Mouse (Mus musculus) cerebellum, adult 9-11 months (tissue): ENCODE measurements around the gene Ripk4.

Experiments used
- DNase-seq: peaks from one replicate; pipeline ENCODE4 v3.0.0; 2022

The Ripk4 gene

GRCm38 (mm10) chr16:97733599-97733998 lies 30.0 kb downstream of the Ripk4 start:
- DNase-seq = no peak

DNA sequence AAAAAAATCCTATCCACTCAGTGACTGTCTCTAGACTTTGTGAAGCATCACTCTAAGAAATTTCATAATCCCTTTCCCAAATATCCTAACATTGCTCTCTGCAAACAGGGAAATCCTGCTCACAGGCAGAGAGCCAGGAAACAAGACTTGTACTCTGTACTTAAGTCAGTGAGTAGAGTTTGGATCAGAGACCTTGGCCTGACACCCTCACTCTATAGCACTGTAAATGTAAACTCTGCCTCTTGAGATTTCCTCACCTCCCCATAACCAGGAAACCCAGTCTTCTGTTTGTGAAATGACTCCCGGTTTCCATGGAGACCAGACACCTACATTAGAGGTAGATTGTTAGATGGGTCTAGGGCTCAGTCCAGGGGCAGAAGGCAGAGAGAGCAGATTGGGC lies 33.3 kb downstream of the Ripk4 start:
- no peak for DNase-seq

DNA sequence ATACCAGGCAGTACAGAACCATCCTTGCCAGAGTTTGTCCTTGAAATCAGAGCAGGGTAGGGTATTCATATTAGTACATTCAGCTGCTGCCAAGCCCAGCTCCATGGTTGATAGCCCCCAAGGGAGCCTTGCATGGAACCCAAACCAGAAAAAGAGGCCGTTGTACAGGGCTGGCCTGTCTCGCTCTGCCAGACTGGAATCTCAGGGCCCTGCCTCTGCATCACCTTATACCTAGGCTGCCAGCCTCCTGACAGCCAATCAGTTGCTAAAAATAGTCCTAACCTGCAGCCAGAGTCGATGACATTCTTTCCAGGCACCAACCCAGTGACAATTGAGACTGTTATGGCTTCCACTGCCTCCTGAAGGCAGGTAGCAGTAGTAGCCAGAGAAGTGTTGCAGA lies 37.2 kb downstream of the Ripk4 start:
- no peak for DNase-seq

GRCm38 (mm10) chr16:97720093-97720492 lies 43.5 kb downstream of the Ripk4 start:
- no peak for DNase-seq

DNA sequence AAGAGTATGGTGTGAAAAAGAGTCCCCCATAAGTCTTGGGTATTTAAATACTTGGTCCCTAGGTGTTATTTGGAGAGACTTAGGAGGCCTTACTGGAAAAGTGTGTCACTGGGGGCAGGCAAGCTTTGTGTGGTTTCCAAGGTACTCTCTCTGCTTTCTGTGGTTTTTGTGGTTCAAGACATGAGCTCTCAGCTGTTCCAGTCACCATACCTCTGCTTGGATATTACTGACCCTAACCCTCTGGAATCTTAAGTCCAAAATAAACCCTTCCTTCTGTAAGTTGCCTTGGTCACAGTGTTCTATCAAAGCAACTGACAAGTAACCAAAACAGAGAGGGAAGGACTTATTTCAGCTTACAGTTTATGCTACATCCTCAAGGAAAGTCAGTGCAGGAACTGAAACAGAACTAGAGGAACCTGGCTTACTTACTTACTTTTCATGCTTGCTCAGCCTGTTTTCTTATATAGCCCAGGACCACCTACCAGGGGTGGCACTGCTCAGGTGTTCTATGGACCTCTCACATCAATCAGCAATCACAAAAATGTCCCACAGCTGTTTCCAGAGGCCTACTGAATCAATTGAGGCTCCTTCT lies 44.1 kb downstream of the Ripk4 start:
- no peak for DNase-seq

DNA sequence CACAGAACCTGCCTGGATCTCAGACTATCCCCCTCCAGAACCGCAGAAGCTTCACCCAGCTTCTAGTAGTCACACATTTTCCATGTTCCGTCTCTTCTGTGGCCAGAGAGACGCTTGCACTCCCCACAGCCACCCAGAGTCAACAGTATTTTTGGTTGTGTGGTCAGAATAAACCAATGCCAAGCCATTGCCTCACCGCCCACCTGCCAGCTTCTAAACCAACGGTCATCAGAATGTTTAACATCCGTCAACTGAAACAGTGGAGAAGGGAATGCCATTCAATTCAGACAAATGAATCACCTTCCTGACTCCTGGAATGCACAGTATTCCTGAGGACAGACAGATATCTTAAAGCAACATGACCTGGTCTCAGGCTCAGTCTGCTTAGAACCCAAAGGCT lies 47.0 kb downstream of the Ripk4 start:
- no peak for DNase-seq

DNA sequence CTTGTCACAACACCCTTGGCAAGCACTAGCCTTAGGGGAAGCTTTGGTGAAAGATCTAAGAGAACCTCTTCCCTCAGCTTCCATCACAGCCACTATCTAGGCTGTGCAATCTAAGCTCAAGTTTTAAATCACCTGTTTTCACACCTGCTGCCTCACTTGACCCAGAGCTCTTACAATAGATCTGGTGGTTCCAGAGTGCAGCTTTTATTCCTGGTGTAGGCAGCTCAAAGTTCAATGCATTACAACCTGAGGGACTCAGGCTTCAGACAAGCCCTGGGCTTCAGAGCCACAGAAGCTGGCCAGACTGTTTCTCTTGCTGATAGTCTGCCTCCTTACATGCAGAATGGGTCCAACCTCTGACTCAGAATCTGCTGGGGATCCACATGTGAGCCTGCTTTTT lies 51.5 kb downstream of the Ripk4 start:
- no peak for DNase-seq

DNA sequence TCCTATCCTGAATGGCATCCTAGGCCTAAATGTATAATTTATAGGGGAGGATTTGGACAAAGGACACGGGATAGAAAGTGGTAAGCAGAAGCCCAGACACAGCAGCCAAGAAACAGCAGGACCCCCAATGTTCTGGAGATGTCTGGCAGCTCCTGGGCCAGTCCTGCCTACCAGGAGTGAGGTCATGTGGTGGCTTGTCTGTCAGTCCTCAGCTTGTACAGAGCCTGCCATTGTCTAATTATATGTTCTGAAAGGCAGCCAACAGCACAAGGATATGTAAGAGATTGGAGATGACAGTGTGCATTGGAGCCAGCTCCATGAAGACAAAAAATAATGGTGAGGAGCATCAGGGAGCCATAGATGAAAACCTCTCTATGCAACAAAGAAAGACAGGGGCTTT lies 61.7 kb downstream of the Ripk4 start:
- peak; percentile 32 for DNase-seq

DNA sequence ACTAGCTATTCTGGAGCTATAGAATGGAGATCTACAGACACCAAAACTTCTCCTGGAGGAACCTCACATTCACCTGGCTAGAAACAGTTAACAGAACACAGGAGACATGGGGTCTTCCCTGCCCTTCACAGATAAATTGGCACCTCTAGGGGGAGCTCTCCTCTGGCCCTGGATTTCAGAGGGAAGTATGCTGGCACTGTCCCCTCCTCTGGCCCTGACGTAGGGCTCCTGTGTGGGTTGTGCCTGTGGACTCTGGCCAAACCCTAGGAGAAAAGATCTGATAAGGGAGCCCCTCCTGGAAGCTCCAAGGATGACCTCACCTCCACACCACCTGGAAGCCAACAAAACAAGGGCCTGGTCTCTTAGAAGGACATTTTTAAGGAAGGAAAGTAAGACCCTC lies 65.8 kb downstream of the Ripk4 start:
- no peak for DNase-seq

- no peak for DNase-seq
These were observed 67.9 kb downstream of the Ripk4 start for GRCm38 (mm10) chr16:97695709-97696108.
